Mouse (Mus musculus) forebrain, embryonic 14.5 days (tissue): Measurements from ENCODE around the gene Ppp1ca. TPM values are rescaled to one million over a fixed set of nuclear protein-coding genes. Genes with fewer than 3 reads are reported as not detected.
A peak's percentile ranks its signal among the peaks of the same experiment; 100 is the strongest.

ENCODE experiments used
- ATAC-seq: fragments of 200-750 bp; cut with Nextera tagmentation; 2 replicates; pipeline ENCODE4 v1.8.0; 2017; ENCODE audit warnings: mild to moderate bottlenecking, moderate library complexity
- DNase-seq: peaks from one replicate; pipeline ENCODE4 v3.0.0-alpha.2; 2015; ENCODE audit warnings: low spot score
- H3K27ac ChIP-seq: fragments of 300-500 bp; sonication (generic); 2 replicates; pipeline ENCODE4 v1.5.1; 2014; ENCODE audit warnings: low read depth, mild to moderate bottlenecking, control low read depth, low read length, moderate library complexity
- H3K27me3 ChIP-seq: fragments of 300-500 bp; sonication (generic); replicated peaks from 2 replicates; pipeline ENCODE4 v1.6.1; 2014; ENCODE audit warnings: low read length, control low read depth, mixed read lengths; ENCODE audit not compliant: control insufficient read depth, insufficient read depth
- H3K36me3 ChIP-seq: fragments of 300-500 bp; sonication (generic); 2 replicates; pipeline ENCODE4 v1.6.1; 2014; ENCODE audit warnings: low read length, control low read depth; ENCODE audit not compliant: control insufficient read depth, insufficient read depth
- H3K4me1 ChIP-seq: fragments of 300-500 bp; sonication (generic); 2 replicates; pipeline ENCODE4 v1.6.1; 2014; ENCODE audit warnings: antibody characterized with exemption, low read length, control low read depth; ENCODE audit not compliant: control insufficient read depth, insufficient read depth
- H3K4me2 ChIP-seq: fragments of 300-500 bp; sonication (generic); 2 replicates; pipeline ENCODE4 v1.6.1; 2014; ENCODE audit warnings: mild to moderate bottlenecking, control low read depth, low read length
- H3K4me3 ChIP-seq: fragments of 300-500 bp; sonication (generic); 2 replicates; pipeline ENCODE4 v1.5.1; 2014; ENCODE audit warnings: low read depth, low read length, control low read depth
- H3K9ac ChIP-seq: fragments of 300-500 bp; sonication (generic); 2 replicates; pipeline ENCODE4 v1.6.1; 2014; ENCODE audit warnings: mild to moderate bottlenecking, low read length, control low read depth, moderate library complexity
- H3K9me3 ChIP-seq: fragments of 300-500 bp; sonication (generic); replicated peaks from 2 replicates; pipeline ENCODE4 v1.6.1; 2016; ENCODE audit warnings: low read length, control low read depth, mixed read lengths; ENCODE audit not compliant: control insufficient read depth
- WGBS: fragments of 180-500 bp; shearing (Covaris S2); extraction: QIAGEN DNeasy Blood & Tissue Kit; methylation state at CpG from one replicate; pipeline ENCODE4 v1.1.7; 2014; 5-methylcytosine and 5-hydroxymethylcytosine counted together
- polyA plus RNA-seq: library from polyadenylated mRNA; unstranded; fragments of >200 nt; fragmentation: Nextera tagmentation; extraction: Ambion mirVana; gene quantifications from 2 replicates; pipeline ENCODE4 v1.2.1, GENCODE M21; 2014

Ppp1ca gene
- polyA plus RNA-seq, 1 experiment from 2014 or later = 689 TPM

DNA sequence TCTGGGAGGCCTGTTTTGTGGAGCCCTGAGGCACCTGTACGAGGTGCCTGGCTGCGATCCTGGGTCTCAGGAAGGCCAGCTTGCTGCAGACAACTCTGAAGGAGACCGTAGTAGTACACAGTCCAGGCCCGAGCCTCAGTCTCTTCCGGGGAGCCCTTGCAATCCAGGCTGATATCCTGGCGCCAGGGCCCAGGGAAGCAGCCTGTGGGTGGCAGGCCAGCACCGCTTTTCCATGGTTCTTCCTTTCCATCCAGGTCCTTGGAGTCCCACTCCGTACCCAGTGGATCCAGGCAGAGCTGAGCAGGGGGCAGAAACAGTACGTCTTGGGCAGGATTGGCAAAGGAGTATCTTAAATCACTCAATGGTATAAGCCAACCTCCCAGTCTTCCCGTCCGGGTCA lies 18.9 kb upstream of the Ppp1ca start:
- Histone ChIP-seq H3K27ac (no peak overlapping the region), H3K27me3 (no peaks in the 10 kb centered on the region), H3K4me1 (peaks cover 7% of the 10 kb centered on the region), H3K36me3 (no peaks in the 10 kb centered on the region), H3K9me3 (no peaks in the 10 kb centered on the region), H3K4me2 (no peak overlapping the region), H3K9ac (no peak overlapping the region), H3K4me3 (no peak overlapping the region)
- DNase-seq (no peak), ATAC-seq (no peak)
- 58% methylated on average over 11 of the region's 11 CpGs for WGBS

GRCm38 (mm10) chr19:4175368-4175947 lies 16.4 kb upstream of the Ppp1ca start, which contains the start of gene Carns1:
TSS of gene Carns1 (minus strand) at chr19:4175479.
- WGBS = 4% methylated on average over 11 of the region's 11 CpGs
- no peaks in the 10 kb centered on the region for H3K36me3 ChIP-seq
- no peak within 1 kb of the TSS for H3K4me3 ChIP-seq
- H3K9ac ChIP-seq = peak within 1 kb of the TSS; percentile 43; the same call in 1 of the 2 replicates
- H3K27ac ChIP-seq = no peak within 1 kb of the TSS
- no peaks in the 10 kb centered on the region for H3K27me3 ChIP-seq
- no peaks in the 10 kb centered on the region for H3K9me3 ChIP-seq
- DNase-seq = no peak
- H3K4me2 ChIP-seq = peak within 1 kb of the TSS; percentile 28
- peaks cover 7% of the 10 kb centered on the region for H3K4me1 ChIP-seq
- ATAC-seq = peak; percentile 57; the same call in 1 of the 2 replicates

- no peaks in the 10 kb centered on the region for H3K27me3 ChIP-seq
- no peaks in the 10 kb centered on the region for H3K36me3 ChIP-seq
- H3K9me3 ChIP-seq = no peaks in the 10 kb centered on the region
- ATAC-seq = no peak
- no peak overlapping the region for H3K27ac ChIP-seq
- no peak for DNase-seq
- no peak overlapping the region for H3K4me3 ChIP-seq
- H3K4me2 ChIP-seq = no peak overlapping the region
- 90% methylated on average over 7 of the region's 7 CpGs for WGBS
- H3K4me1 ChIP-seq = peaks cover 4% of the 10 kb centered on the region
- no peak overlapping the region for H3K9ac ChIP-seq
Measured at GRCm38 (mm10) chr19:4180411-4180810, 11.5 kb upstream of the Ppp1ca start.

GRCm38 (mm10) chr19:4181892-4182291 lies 10.0 kb upstream of the Ppp1ca start:
- no peak overlapping the region for H3K9ac ChIP-seq
- no peak overlapping the region for H3K27ac ChIP-seq
- no peaks in the 10 kb centered on the region for H3K27me3 ChIP-seq
- H3K36me3 ChIP-seq = no peaks in the 10 kb centered on the region
- no peaks in the 10 kb centered on the region for H3K4me1 ChIP-seq
- ATAC-seq = no peak; the same call in 1 of the 2 replicates
- H3K4me3 ChIP-seq = no peak overlapping the region
- no peaks in the 10 kb centered on the region for H3K9me3 ChIP-seq
- peak; percentile 75 for DNase-seq
- WGBS = 35% methylated on average over 3 of the region's 3 CpGs
- no peak overlapping the region for H3K4me2 ChIP-seq

GRCm38 (mm10) chr19:4183689-4184088 lies 8.2 kb upstream of the Ppp1ca start:
- DNase-seq (no peak), ATAC-seq (no peak)
- WGBS = 65% methylated on average over 2 of the region's 2 CpGs
- Histone ChIP-seq H3K36me3 (no peaks in the 10 kb centered on the region), H3K27me3 (no peaks in the 10 kb centered on the region), H3K4me2 (no peak overlapping the region), H3K27ac (no peak overlapping the region), H3K9me3 (no peaks in the 10 kb centered on the region), H3K9ac (no peak overlapping the region), H3K4me1 (no peaks in the 10 kb centered on the region), H3K4me3 (no peak overlapping the region)

GRCm38 (mm10) chr19:4184976-4185975 lies 6.6 kb upstream of the Ppp1ca start:
- Histone ChIP-seq H3K9ac (no peak overlapping the region), H3K9me3 (no peaks in the 10 kb centered on the region), H3K27ac (no peak overlapping the region), H3K4me1 (no peaks in the 10 kb centered on the region), H3K36me3 (no peaks in the 10 kb centered on the region), H3K27me3 (no peaks in the 10 kb centered on the region), H3K4me2 (no peak overlapping the region), H3K4me3 (no peak overlapping the region)
- ATAC-seq (no peak), DNase-seq (no peak)
- WGBS = 65% methylated on average over 15 of the region's 15 CpGs

DNA sequence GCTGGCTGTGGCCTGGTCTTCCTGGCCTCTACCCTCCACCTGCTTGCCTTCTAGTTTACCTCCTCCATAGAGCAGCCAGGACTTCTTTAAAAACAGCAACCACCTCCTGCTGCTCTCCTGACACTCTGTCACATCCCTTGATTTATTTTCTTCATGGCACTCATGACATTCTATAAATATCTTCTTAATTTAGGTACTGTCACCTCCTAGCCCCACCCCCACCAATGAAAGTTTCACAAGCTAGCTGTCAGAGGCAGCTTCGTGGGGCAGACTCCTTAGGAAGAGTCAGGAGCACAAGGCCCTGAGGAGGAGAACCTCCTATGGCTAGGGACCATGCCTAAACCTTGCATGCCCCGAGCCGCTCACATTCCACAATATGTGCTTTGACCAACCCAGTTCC lies 4.6 kb upstream of the Ppp1ca start:
- no peak overlapping the region for H3K4me2 ChIP-seq
- 77% methylated on average over 3 of the region's 3 CpGs for WGBS
- no peak overlapping the region for H3K9ac ChIP-seq
- H3K27me3 ChIP-seq = no peaks in the 10 kb centered on the region
- no peaks in the 10 kb centered on the region for H3K36me3 ChIP-seq
- no peak for DNase-seq
- H3K4me1 ChIP-seq = no peaks in the 10 kb centered on the region
- no peak for ATAC-seq
- no peaks in the 10 kb centered on the region for H3K9me3 ChIP-seq
- no peak overlapping the region for H3K4me3 ChIP-seq
- no peak overlapping the region for H3K27ac ChIP-seq

DNA sequence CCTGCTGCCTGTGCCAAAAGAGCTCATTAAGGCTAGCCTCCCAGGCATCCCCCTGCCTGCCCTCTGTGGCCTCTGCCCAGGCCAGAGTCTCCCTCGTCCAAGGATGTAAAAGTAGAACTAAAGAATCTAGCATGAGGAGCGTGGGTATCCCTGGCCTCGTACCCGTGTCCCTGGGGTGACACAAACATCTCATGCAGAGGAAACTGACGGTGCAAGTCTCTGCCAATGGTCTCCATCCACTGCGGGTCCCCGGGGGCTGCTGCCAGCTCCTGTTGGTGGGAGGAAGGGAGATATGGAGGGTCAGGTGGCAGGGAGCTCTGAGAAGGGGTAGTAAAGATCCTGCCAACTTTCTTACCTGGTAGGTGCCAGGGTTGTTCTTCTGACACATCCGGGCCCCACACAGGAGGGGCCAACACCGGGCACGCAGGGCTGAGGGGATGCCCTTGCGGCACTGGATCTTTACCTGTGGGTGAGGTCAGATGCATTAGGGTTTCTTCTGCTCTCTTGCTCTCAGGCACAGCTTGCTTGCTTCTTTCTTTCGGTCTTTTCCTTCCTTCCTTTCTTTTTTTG lies 2.7 kb upstream of the Ppp1ca start:
- Histone ChIP-seq H3K4me2 (no peak overlapping the region), H3K9ac (no peak overlapping the region), H3K36me3 (peaks cover 11% of the 10 kb centered on the region), H3K9me3 (no peaks in the 10 kb centered on the region), H3K4me1 (peaks cover 8% of the 10 kb centered on the region), H3K27me3 (no peaks in the 10 kb centered on the region), H3K27ac (no peak overlapping the region), H3K4me3 (no peak overlapping the region)
- DNase-seq (no peak), ATAC-seq (no peak)
- 86% methylated on average over 12 of the region's 12 CpGs for WGBS
